Mouse (Mus musculus): Measurements from ENCODE around the gene Itpa.

Itpa gene

DNA sequence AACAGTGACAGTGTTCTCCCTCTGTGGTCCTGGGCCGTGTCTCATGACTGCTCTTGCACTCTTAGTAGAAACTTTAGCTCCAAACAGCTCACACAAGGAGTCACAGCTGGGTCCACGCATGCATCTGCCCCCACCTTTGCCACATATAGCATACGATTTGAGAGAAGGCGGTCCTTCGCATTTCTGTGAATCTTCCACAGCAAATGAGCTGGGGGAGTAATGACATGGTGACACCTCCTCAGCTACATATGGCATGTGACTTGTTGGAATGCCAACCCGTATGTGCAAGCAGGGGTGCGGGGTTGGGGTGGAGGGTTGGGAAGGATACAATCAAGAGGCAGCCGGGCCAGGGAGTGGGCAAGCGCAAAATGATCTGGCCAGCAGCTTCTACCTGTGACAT lies 10.9 kb upstream of the Itpa start:
- no peak for DNase-seq

DNA sequence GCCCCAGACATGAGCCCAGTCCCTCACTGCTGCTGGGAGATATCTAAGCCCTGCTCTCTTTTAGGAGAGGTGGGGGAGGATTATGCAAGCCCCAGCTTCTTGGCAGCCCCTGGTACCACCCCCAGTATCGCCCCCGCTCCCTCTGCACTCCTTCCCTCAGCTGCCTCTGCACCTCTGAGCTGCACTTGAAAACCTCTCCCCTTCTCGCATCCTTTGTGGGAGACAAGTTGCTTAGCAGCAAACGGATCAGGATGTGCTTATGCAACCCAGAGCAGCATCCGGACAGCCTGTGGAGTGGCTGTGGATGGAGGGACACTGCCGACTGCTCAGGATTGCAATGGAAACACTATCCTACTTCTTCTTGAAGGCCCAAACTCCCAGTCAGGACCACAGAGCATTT lies 9.9 kb upstream of the Itpa start:
- no peak for DNase-seq

DNA sequence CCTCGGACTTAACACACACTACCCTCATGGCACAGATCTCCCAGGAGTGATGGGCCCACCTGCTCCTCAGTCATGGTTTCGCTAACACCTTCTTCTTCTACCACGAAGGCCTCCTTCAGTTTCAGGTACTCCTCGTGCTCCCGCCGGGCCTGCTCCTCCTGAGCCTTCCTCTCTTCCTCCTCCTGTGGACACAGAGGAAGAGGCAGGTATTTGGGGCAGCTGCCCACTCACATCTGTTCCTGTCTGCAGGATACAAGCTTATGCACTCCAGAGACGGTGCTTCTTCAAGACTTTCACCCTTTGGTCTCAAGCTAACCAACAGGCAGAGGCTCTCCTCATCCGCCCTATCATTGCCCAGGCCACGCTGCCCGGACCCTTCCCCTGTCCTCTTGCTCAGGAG lies 8.9 kb upstream of the Itpa start:
- DNase-seq = no peak

DNA sequence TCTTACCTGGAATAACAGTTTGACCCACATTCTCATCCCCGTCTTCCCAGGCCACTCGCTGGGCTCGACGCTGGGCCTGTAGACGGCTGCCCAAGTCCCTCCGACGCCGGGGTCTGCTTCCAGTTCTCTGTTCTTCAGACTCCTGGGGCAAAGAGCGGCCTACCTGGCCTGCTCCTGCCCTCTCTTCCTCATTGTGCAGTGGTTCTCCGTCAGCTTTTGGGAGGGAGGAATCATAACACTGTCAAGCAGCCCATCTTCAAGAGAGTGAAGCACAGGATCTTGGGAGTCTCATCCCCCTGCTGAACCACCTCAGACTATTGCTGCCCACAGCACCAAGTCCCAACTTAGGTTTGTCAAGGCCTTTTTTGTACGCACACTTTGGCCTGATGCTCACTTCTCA lies 4.1 kb upstream of the Itpa start:
- no peak for DNase-seq

DNA sequence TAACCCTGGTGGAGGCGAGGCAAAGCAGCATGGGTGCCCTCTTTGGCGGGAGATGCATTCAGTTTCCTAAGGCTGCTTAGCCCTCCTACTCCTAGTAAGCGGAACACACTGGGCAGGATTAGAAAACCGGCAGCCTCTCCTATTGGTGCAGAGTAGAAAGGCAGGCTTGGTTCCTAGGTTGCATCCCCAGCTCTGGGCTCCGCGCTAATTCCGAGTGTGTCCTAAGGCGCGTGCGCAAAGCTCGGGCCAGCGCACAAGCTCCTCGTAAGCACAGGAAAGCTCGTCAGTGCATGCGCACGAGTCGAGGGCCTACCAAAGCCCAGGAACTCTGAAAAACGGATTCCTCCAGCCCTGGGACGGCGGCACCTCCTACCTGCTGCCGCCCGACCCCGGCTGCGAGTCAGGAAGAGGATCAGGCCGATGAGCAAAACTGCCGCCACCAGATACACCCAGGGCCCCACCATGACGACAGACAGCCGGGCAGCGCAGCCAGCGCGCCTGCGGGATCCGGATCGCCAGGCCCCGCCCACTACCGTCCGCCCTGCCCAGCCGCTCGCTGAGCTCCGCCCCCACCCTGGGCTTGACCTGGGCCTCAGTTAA lies 3.2 kb upstream of the Itpa start, which contains the start of gene Ddrgk1:
Gene Ddrgk1, minus strand, starts transcription at position 558 of the 600 bp plus-strand sequence.
- DNase-seq = peak; percentile 94 to 97

DNA sequence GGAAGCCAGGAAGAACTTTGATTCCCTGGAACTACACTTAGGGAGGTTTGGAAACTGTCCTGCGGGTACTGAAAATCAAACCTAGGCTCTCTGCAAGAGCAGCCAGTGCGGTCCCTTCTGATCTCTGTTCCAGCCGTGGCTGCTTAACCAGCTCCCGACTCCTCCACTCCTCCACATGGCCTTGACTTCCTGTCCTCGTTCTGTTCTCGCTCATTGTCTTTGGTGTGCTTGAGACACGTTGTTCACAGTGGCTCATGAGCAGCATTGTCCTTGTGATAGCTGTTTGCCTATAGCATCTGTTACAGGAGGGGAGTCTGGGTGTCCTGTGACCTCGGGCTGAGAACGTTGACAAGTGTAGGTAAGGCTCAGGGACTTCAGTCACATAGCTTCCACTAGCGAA lies 9.8 kb downstream of the Itpa start:
- DNase-seq = no peak

DNA sequence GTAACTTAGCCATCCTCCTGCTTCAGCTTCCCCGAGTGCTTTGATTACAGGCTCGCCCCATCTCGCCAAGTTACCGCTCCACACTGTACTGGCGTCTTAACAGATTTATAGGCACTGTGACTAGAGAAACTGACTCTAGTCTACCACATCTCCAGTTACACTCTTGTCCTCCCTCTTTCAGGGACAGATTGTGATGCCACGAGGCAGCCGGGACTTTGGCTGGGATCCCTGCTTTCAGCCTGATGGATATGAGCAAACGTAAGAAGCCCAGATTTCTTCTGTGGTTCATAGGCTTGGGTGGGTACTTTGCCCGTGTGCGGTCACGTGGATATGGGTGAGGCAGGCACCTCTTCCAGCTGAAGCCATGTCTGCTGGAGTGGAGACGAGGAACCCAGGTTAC lies 11.7 kb downstream of the Itpa start:
- no peak for DNase-seq

DNA sequence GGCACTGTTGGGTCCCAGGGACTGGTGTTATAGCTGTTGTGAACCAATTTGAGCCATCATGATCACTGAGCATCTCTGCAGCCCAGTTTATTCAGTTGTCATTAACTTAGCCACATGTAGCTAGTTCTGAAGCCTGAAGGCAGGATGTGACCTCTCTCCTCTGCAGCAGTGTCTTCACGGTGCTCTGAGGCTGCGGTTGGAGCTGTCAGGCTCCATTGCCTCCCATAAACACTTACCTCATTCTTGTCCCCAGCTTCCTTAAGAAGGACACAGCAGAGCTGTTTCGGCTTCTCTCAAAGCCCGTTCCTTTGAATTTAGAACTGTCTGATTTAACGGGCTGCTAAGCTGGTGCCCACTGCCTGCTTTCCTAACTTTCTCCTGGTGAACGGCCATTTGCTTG lies 12.5 kb downstream of the Itpa start:
- no peak for DNase-seq

DNA sequence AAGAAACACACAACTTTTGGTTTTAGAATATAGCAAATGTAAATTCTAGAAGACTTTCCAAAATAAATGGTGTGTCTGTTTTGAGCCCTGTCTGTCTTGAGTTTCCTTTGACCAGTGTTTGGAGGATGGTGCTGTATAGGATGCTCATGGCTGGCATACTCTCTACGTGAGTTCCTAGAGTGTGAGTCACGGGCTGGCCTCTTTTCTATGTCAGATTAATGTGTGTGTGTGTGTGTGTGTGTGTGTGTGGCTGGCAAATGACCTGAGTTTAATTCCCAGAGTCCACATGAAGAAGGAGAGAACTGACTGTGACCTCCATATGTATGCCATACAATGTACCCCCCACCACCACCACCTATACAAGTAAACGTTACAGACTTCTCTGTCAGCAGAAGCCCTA lies 14.1 kb downstream of the Itpa start:
- DNase-seq = no peak

DNA sequence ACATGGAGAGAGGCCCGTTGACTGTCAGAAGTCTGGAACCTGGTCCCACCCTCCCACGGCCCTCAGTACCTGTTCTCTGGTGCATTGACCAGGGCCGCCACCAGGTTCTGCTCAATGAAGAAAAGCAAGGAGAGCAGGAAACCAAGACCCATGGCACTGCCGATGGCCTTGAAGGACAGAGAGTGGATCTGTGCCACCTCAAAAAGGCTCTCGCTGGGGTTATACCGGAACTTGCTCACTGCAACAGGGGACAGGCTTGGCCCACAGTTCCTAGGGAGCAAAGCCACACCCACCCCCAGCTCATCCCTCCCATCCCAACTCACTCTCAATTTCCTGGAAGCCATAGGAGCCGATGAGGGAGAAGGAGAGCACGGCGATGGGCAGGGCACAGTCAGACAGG lies 18.0 kb downstream of the Itpa start:
- DNase-seq = no peak

DNA sequence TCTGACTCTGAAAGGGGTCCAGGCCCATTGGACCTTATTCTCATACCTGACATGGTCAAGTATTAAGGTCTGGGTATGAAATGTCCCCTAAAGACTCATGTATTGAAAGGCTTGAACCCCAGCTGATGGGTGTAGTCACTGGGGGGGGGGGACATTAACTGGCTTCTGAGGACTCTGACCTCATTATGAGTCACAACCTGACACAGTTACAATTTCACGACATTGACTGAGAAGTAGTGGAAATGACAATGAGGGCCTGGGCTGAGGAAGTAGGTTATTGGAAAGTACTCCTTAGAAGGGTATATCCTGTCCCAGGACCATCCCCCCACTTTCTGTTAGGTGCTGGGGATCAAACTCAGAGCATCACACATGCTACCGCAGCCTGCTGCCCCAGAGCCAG lies 21.6 kb downstream of the Itpa start:
- no peak for DNase-seq

DNA sequence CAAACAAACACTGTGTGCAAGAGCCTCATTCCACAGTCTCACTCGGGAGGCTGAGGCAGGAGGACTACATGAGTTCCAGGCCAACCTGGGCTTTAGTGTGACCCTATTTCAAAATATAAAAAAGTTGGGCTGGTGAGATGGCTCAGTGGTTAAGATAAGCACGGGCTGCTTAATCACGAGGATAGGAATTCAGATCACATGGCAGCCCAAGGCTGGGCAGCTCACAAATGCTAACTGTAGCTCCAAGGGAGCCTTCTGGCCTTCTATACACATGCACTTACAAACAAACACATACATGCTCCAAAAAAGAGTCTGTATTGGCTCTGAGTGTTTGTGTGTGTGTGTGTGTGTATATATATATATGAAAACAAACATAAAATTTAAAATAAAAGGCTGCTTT lies 26.2 kb downstream of the Itpa start:
- no peak for DNase-seq

DNA sequence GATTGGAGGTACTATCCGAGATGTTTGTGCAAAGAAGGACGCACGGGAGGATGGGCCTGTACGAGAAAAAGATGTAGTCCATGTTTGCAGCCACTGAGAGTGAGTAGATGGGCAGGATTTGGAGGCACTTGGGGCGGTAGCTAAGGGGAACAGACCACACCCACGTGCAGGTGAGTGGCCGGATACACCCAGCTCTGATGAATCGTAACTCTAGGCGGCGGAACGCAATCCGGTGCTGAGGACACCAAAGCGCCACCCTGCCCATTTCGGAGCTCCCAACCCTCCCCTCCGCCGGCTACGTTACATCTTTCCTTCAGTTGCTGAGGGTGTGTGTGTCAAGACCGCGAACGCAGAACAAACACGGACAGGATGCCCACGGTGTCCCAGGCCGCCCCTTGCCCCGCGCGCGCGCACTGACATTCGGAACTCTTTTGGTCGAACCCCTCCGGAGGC lies 29.3 kb downstream of the Itpa start:
- DNase-seq = no peak

DNA sequence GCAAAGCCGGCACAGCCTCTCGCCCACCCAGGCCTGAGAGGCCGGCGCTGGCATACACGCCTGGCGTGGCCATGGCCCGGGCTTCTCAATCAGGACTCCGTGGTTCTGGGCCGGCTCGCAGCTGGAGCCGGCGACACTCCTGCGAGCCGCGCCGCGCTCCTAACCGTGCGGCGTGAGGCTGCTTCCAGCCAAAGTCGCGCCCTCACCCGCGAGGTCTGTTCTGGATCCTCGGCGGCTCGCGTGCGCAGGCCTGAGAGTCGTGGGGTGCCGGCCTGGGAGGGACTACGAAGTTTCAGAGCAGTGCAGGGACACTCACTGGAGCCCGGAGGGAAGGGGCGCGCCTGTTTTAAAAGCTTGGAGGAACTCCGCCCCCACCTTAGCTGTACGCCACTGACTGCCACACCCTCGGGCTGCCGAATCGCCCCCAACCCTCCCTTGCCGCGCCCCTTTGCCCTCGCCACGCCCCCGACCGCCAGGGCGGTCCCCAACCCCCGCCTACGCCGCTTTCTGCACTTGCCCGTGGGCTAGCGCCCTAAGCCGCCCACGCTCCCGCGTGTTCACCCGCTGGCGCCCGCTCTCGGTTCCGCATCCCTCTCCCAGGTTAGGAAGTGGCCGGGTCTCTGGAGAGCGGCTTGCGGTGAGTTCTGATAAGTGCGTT lies 29.9 kb downstream of the Itpa start, which contains the start of gene Slc4a11:
Gene Slc4a11, minus strand, starts transcription at position 367 of the 658 bp plus-strand sequence.
- peak; percentile 64 to 79 for DNase-seq

DNA sequence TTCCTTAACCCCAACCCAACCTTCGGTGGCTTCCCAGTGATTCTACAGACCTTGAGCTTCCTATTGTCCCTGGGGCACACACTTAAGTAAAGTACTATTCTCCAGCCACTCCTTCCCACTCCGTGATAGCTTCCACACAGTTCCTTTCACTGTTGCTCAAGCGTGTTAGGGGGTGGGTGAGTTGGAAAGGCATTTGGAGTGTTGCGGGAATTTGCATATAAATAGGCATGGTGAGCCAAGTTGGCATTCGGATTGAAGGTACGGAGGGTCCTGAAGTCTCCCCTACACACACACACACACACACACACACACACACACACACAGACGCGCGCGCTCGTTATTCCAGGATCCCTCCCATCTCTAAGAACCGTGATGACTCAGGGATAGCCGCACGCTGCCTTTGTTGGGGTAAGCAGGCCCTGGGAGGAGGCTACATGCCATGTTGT lies 30.4 kb downstream of the Itpa start:
- DNase-seq = peak in 1 of 2 experiments; percentile 8

DNA sequence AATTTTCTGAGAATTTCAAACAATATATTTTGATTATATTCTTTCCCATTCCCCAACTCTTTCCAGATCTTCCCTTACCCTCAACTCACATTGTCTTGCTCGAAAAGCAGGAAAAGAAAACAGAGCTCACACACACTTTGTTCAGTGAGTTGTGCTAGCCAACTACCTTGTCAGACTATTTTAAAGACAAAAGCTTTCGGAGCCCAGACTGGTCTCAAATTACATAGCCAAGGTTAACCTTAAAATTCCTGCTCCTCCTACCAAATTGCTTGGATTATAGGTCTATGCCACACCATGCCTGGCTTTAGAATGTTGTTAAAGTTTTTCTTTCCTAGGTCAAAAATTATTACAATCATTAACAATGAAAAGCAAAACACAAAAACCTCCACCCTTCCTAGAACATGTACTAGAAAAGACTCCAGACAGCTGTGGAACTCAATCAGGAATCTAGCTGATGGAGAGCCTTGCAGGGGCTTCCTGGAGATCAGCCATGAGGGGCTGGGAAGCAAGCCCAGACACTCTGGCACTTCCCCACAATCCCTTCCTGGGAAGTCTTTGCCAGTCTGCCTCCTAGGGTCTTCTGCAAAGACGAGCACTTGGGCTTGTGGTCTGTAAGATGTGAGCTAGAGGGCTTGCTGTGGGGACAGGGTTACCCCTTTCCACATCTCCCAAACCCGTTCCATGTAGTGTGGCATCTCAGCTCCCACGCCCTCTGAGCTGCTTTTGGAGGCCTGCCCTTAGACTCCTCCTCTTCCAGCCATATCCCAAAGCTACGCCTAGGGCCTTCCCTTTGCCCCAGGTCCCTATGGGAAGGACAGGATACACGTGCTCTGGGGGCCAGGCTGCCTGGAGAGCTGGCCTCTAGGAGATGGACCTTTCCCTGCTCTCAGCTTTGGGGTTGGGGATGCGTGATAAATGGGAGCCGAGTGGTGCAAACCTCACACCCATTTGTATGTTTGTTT lies 36.9 kb downstream of the Itpa start:
- peak in 1 of 2 experiments; percentile 15 for DNase-seq

DNA sequence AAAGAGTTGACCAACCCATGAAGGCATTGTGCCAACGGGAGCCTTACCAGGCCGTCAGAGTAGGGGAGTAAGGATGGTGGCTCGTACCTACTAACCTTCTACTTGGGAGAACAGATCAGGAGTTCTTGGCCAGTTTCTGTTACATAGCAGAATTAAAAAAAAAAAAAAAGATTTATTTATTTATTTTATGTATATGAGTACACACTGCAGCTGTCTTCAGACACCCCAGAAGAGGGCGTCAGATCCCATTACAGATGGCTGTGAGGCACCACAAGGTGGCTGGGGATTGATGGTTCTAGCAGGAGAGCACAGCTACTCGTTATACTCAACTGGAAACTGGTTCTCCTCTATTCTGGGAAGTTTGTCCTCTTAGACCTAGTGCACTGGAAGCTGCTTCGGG lies 37.8 kb downstream of the Itpa start:
- no peak for DNase-seq

DNA sequence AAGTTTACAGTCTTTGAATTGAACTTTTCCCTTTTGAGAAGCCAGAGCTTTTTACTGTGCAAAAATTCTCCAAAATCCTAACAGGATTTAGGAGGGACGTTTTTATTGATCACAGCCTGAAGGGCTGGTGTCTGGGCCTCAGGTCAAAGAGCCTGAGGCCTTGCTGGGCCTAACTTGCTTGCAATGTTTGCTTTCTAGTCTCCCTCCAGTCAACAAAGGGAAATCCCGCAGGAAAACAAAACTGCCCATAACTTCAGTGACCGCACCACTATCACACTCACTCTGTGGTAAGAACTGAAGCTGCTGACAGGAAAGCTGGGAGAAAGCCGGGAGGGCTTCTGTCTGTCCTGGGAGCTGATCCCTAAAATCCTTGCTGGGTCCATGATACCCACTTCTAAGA lies 39.2 kb downstream of the Itpa start:
- DNase-seq = no peak

DNA sequence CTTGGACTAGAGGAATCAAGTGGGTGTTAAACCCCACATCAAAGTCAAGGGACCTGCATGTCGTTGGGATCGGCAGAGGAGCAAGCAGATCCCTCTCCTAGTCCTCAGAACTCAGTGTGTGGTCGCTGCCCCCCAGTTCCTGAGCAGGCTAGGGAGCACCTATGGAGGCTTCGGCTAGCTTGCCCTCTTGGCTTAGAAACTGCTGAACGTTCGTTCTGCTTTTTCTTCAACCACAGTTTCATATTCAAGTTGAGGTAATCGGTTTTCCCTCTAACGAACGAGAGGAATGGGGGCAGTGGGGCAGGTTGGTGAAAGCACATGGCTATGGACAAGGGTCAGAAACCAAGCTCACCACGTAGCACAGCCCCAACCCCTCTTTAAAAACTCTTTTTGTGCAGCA lies 39.6 kb downstream of the Itpa start:
- no peak for DNase-seq

DNA sequence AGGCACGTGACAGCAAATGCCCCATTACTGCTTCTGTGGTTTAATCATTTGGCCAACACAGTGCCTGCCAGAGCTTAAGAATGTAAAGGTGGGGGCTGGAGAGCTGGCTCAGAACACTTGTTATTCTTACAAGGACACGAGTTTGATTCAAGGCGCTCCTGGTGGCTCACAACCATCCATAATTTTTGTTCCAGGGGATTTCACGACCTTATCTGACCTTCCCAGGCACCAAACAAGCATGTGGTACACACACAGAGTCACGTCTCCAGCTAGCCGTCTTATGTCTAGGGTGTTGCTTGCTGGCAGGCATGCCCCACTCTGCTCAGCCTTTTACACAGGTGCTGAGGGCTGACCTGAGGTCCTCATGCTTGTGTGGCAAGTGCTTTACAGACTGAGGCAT lies 50.5 kb downstream of the Itpa start:
- peak; percentile 19 to 37 for DNase-seq

DNA sequence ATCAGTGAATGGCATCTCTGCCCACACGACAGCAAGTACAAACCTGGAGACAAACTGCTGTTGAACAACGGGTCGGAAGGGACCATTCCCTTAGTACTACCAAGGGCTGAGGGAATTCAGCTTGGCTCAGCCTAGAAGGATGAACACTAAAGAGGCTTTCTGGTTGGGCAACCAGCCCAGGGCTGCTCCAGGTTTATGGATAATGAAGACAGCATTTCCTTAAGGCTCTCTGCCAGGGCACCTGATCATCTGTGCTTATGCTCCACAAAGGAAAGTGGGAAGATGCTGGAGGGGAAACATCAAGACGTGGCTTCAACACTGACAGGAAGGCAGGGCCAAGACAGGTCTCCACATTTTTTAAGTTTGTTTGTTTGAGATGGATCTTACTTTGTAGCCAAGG lies 57.0 kb downstream of the Itpa start:
- peak in 1 of 2 experiments; percentile 18 for DNase-seq

DNA sequence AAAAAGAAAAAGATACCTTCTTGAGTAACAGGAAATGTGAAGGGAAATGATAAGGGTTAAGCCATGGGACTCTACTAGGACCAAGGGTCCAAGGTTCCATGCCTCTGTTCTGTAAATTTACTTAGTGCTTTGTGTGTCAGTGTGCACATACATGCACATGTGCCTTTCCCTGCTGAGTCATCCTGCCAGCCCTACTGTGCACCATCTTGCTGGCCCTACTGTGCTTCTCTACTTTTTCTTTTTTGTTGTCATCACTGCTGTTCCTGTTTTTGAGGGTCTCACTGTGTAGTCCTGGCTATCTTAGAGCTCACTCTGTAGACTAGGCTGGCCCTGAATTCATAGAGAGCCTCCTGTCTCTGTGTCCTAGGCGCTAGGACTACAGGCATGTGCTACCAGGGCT lies 60.3 kb downstream of the Itpa start:
- DNase-seq = no peak

DNA sequence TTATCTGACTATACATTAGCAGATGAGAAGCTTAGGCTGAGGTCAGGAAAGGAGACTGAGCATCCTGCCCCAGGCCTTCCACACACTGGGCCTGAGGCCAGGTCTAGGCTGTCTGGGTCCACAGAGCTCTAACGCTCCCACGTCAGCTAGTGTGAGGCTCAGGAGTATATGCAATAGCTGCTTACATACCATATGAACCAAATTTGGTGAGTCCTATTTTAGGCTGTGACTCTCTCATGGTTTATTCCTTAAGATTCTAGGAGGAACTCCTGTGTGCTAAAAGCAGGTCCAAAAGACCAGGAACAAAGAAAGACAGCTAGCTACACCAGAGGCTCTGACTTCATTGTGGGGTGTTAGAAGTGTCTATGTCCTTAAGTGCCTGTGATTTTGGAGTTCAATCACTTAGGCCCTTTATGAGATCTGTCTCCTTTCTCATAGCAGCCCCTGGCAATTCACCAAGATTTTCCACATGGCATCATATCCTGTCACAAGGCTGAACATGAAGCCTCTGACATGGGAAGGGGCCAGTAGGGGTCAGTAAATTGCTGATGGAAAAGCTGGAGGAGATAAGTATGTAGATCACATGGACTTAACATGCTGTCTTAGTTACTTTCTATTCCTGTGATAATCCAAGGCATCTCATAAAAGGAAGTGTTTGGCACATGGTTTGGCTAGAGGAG lies 61.6 kb downstream of the Itpa start:
- no peak for DNase-seq
